ENCODE assay signal across 14 mouse cellular contexts in genomic region chr8:19773461-19773860, GRCm38 (mm10). TPM values are rescaled to one million over a fixed set of nuclear protein-coding genes. Genes with fewer than 3 reads are reported as not detected.
"Had no signal": no experiment of that assay in that cellular context is flagged by ENCODE, and none has a peak within 500 bp of the region (broad histone marks: within the 10 kb centered on the region; RNA-seq: fewer than 3 reads in every experiment).

No protein-coding gene starts in this region.

RNA-seq across cellular contexts. Expression of gene 4930467E23Rik, which starts 44.1 kb away (rescaled TPM):
- polyA plus RNA-seq: embryonic facial prominence, embryonic 10.5 days; embryonic facial prominence, embryonic 11.5 days; embryonic facial prominence, embryonic 12.5 days; embryonic facial prominence, embryonic 13.5 days; embryonic facial prominence, embryonic 14.5 days; erythroblast, embryonic 14.5 days; forebrain, embryonic 10.5 days; forebrain, embryonic 11.5 days; forebrain, embryonic 13.5 days; forebrain, embryonic 14.5 days; forebrain, embryonic 15.5 days; forebrain, embryonic 16.5 days; forebrain, postnatal 0 days; gonadal fat pad, adult 2 months had no signal
